Comparison of ENCODE assay signal across 8 mouse cellular contexts in genomic region chr5:71095180-71095579, GRCm38 (mm10). TPM values are rescaled to one million over a fixed set of nuclear protein-coding genes. Genes with fewer than 3 reads are reported as not detected.
A peak's percentile ranks its signal among the peaks of the same experiment; 100 is the strongest.
DNase-seq lines count a peak whose midpoint lies in the region; ATAC-seq lines count a peak whose summit lies in the region.

No protein-coding gene starts in this region.

- H3K9me3 ChIP-seq in midbrain, embryonic 14.5 days (ENCODE audit: control insufficient read depth, low read length), result no peaks in the 10 kb centered on the region

- H3K27ac ChIP-seq in midbrain, embryonic 14.5 days (replicated peaks; ENCODE audit: low read depth, low read length), result peak overlapping the region; percentile 94

- peak overlapping the region; percentile 87 for H3K9ac ChIP-seq in midbrain, embryonic 14.5 days (replicated peaks; ENCODE audit: low read length)

- under 1% methylated on average over 19 of the region's 19 CpGs for WGBS in midbrain, embryonic 14.5 days

- H3K36me3 ChIP-seq in midbrain, embryonic 14.5 days (ENCODE audit: control insufficient read depth, insufficient read depth, low read length), result no peaks in the 10 kb centered on the region

- peak; percentile 70 for ATAC-seq in midbrain, embryonic 14.5 days (ENCODE audit: low FRiP score, low TSS enrichment)

- DNase-seq in gastrocnemius, postnatal 10 days, result peak; percentile 2
- DNase-seq in gastrocnemius, adult 8-10 months (ENCODE audit: low spot score in 2 of 2), result no peak
- DNase-seq in brain, adult 2 months (ENCODE audit: low read depth, low spot score), result peak; percentile 81
- DNase-seq in forelimb bud, embryonic 11.5 days (ENCODE audit: low read depth, low spot score), result peak; percentile 43
- peak; percentile 44 for DNase-seq in layer of hippocampus, adult 9-11 months
- DNase-seq in midbrain, embryonic 14.5 days, result peak; percentile 83
- peak; percentile 2 for DNase-seq in yolk sac, embryonic 10.5 days (ENCODE audit: low spot score)
- DNase-seq in thymus, postnatal 10 days (ENCODE audit: low spot score in 2 of 2), result no peak

- no peaks in the 10 kb centered on the region for H3K27me3 ChIP-seq in midbrain, embryonic 14.5 days (ENCODE audit: control insufficient read depth, insufficient read depth, low read length)

- peaks cover 12% of the 10 kb centered on the region; the same call in 1 of the 2 replicates for H3K4me1 ChIP-seq in midbrain, embryonic 14.5 days (ENCODE audit: control insufficient read depth, insufficient read depth, low read length)

- H3K4me3 ChIP-seq in midbrain, embryonic 14.5 days (replicated peaks; ENCODE audit: low read depth, low read length), result peak overlapping the region; percentile 79

- peak overlapping the region; percentile 85 for H3K4me2 ChIP-seq in midbrain, embryonic 14.5 days (ENCODE audit: low read length)

RNA-seq across cellular contexts. Expression of gene Gabra2, which starts 0.5 kb away (rescaled TPM):
- under 1 TPM; 0.26 to 0.72 TPM for total RNA-seq in gastrocnemius, postnatal 10 days (2021)
- under 1 TPM; 0.15 to 0.21 (median 0.17) TPM for total RNA-seq in gastrocnemius, adult 8-10 months (2022)
- 37.9 and 38.3 TPM in 2 replicates for polyA plus RNA-seq in midbrain, embryonic 14.5 days (2014; fragmentation: Nextera tagmentation; extraction: Ambion mirVana)

Comparison
In these comparisons a context has a peak if more than half of its experiments do, and no peak if none do; other contexts are left out.
1. DNase-seq: peak in gastrocnemius, postnatal 10 days (single experiment), brain, adult 2 months (single experiment), forelimb bud, embryonic 11.5 days (single experiment), layer of hippocampus, adult 9-11 months (single experiment), midbrain, embryonic 14.5 days (single experiment) and yolk sac, embryonic 10.5 days (single experiment); none in gastrocnemius, adult 8-10 months (0 of 2) and thymus, postnatal 10 days (0 of 2).